Mouse (Mus musculus) hindbrain, embryonic 13.5 days (tissue): ENCODE results near the gene Muc3a. TPM values are rescaled to one million over a fixed set of nuclear protein-coding genes. Genes with fewer than 3 reads are reported as not detected.

Experiments
- ATAC-seq: fragments of 200-750 bp; cut with Nextera tagmentation; 2 replicates; pipeline ENCODE4 v1.8.0; 2017; ENCODE audit warnings: moderate TSS enrichment; ENCODE audit not compliant: low FRiP score
- H3K27ac ChIP-seq: fragments of 300-500 bp; sonication (generic); 2 replicates; pipeline ENCODE4 v1.5.1; 2015; ENCODE audit warnings: inconsistent platforms, mild to moderate bottlenecking, moderate library complexity
- H3K27me3 ChIP-seq: fragments of 300-500 bp; sonication (generic); 2 replicates; pipeline ENCODE4 v1.6.1; 2015; ENCODE audit warnings: mild to moderate bottlenecking, inconsistent platforms
- H3K36me3 ChIP-seq: fragments of 300-500 bp; sonication (generic); 2 replicates; pipeline ENCODE4 v1.6.1; 2015; ENCODE audit warnings: mild to moderate bottlenecking, inconsistent platforms
- H3K4me1 ChIP-seq: fragments of 300-500 bp; sonication (generic); replicated peaks from 2 replicates; pipeline ENCODE4 v1.6.1; 2015; ENCODE audit warnings: inconsistent platforms
- H3K4me2 ChIP-seq: fragments of 300-500 bp; sonication (generic); 2 replicates; pipeline ENCODE4 v1.6.1; 2015; ENCODE audit warnings: inconsistent platforms, mild to moderate bottlenecking, moderate library complexity
- H3K4me3 ChIP-seq: fragments of 300-500 bp; sonication (generic); 2 replicates; pipeline ENCODE4 v1.5.1; 2015; ENCODE audit warnings: mild to moderate bottlenecking, inconsistent platforms
- H3K9ac ChIP-seq: fragments of 300-500 bp; sonication (generic); 2 replicates; pipeline ENCODE4 v1.6.1; 2015; ENCODE audit warnings: mild to moderate bottlenecking, inconsistent platforms
- H3K9me3 ChIP-seq: fragments of 300-500 bp; sonication (generic); 2 replicates; pipeline ENCODE4 v1.6.1; 2016; ENCODE audit warnings: inconsistent platforms
- WGBS: fragments of 180-500 bp; shearing (Covaris S2); methylation state at CpG from one replicate; pipeline ENCODE4 v1.1.7; 2015; 5-methylcytosine and 5-hydroxymethylcytosine counted together
- polyA plus RNA-seq: library from polyadenylated mRNA; unstranded; fragments of >200 nt; fragmentation: Nextera tagmentation; extraction: Ambion mirVana; gene quantifications from 2 replicates; pipeline ENCODE4 v1.2.1, GENCODE M21; 2015

The Muc3a gene
- 0.12 and 0.13 TPM in 2 replicates for polyA plus RNA-seq

- no peak within 1 kb of the TSS for H3K4me3 ChIP-seq
- no peak for ATAC-seq
Observed at GRCm38 (mm10) chr5:137212289-137212688, at the start of gene Muc3a. Gene Muc3a, minus strand, starts transcription at chr5:137212389.

GRCm38 (mm10) chr5:137211114-137211829 is 917 bp downstream of the Muc3a start:
- Histone ChIP-seq H3K27me3 (0 out of 2 replicates have a peak, but pooled peaks cover 4% of the 10 kb centered on the region), H3K4me3 (no peak overlapping the region), H3K9ac (no peak overlapping the region), H3K36me3 (no peaks in the 10 kb centered on the region), H3K4me2 (no peak overlapping the region), H3K9me3 (no peaks in the 10 kb centered on the region), H3K27ac (no peak overlapping the region), H3K4me1 (no peaks in the 10 kb centered on the region)
- WGBS = 23% methylated on average over 17 of the region's 17 CpGs
- no peak for ATAC-seq

More at GRCm38 (mm10) chr5:137212289-137212688, at the start of gene Muc3a:
- Histone ChIP-seq H3K36me3 (no peaks in the 10 kb centered on the region), H3K27me3 (0 out of 2 replicates have a peak, but pooled peaks cover 4% of the 10 kb centered on the region), H3K9ac (no peak within 1 kb of the TSS), H3K4me2 (no peak within 1 kb of the TSS), H3K27ac (no peak within 1 kb of the TSS), H3K9me3 (no peaks in the 10 kb centered on the region), H3K4me1 (no peaks in the 10 kb centered on the region)
- WGBS = 76% methylated on average over 2 of the region's 2 CpGs

- Histone ChIP-seq H3K4me1 (no peaks in the 10 kb centered on the region), H3K36me3 (no peaks in the 10 kb centered on the region), H3K27ac (no peak overlapping the region), H3K4me3 (no peak overlapping the region), H3K4me2 (no peak overlapping the region), H3K9ac (no peak overlapping the region), H3K27me3 (0 out of 2 replicates have a peak, but pooled peaks cover 4% of the 10 kb centered on the region), H3K9me3 (no peaks in the 10 kb centered on the region)
- WGBS = 64% methylated on average over 8 of the region's 8 CpGs
- no peak for ATAC-seq
Observed at GRCm38 (mm10) chr5:137210689-137211088, 1.5 kb downstream of the Muc3a start.

DNA sequence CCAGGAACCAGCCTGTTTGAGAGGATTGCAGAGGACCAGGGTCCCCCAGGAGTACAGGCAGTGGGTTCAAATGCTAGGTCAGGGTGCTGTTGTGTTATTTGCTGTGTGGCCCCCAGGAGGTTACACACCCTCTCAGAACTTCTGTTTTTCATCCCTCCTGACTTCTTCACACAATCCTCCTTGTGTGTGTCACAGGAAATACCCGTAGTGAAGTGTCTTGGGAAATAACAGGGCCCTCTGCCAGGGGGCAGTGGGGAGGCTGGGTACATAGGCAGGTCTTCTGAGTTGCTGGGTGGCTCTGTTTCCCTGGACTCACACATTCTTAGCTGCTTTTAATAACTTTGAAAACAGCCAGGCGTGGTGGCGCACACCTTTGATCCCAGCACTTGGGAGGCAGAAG is 6.9 kb downstream of the Muc3a start:
- no peak for ATAC-seq
- WGBS = 82% methylated on average over 3 of the region's 3 CpGs
- no peak overlapping the region for H3K27ac ChIP-seq
- H3K4me1 ChIP-seq = no peaks in the 10 kb centered on the region
- no peak overlapping the region for H3K4me2 ChIP-seq
- no peak overlapping the region for H3K4me3 ChIP-seq
- no peak overlapping the region for H3K9ac ChIP-seq
- no peaks in the 10 kb centered on the region for H3K36me3 ChIP-seq
- H3K27me3 ChIP-seq = no peaks in the 10 kb centered on the region
- H3K9me3 ChIP-seq = no peaks in the 10 kb centered on the region

DNA sequence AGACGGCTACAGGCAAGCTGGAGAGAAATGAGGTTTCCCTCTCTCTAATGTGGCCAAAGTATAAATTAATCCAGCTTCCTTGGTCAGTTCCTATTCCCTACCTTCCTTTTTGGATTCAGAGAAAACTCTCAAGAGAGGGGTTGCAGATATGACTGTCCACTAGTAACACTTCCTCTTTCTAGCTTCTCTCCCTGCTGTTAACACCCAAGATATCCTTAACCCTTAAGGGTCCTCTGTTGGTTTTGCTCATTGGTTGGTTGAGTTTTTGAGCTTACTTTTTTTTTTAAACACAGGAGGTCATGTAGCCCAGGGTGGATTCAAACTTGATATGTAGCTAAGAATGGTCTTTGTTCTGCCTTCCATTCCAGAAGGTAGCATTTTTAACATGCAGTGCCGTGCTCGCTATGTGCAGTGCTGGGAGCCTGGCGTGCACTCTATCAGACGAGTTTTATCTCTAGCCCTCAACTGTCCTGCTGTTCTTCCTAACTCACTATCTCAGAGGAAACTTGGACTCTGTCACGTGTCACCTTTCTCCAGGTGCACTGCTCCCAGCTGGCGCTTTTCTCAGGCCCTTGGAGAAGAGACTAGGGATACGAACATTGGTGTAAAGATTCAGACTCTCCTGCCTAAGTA is 17.6 kb downstream of the Muc3a start:
- ATAC-seq = no peak
- H3K9ac ChIP-seq = no peak overlapping the region
- no peak overlapping the region for H3K4me3 ChIP-seq
- no peaks in the 10 kb centered on the region for H3K36me3 ChIP-seq
- 0 out of 2 replicates have a peak, but pooled peaks cover 3% of the 10 kb centered on the region for H3K9me3 ChIP-seq
- no peaks in the 10 kb centered on the region for H3K4me1 ChIP-seq
- 0 out of 2 replicates have a peak, but pooled peaks cover 2% of the 10 kb centered on the region for H3K27me3 ChIP-seq
- 84% methylated on average over 8 of the region's 8 CpGs for WGBS
- no peak overlapping the region for H3K27ac ChIP-seq
- no peak overlapping the region for H3K4me2 ChIP-seq

- H3K9ac ChIP-seq = no peak overlapping the region
- H3K4me2 ChIP-seq = no peak overlapping the region
- H3K27ac ChIP-seq = no peak overlapping the region
- no peaks in the 10 kb centered on the region for H3K36me3 ChIP-seq
- H3K9me3 ChIP-seq = 0 out of 2 replicates have a peak, but pooled peaks cover 3% of the 10 kb centered on the region
- no peak for ATAC-seq
- no peaks in the 10 kb centered on the region for H3K4me1 ChIP-seq
- H3K4me3 ChIP-seq = no peak overlapping the region
- 72% methylated on average over 8 of the region's 8 CpGs for WGBS
- peaks cover 6% of the 10 kb centered on the region; the same call in 1 of the 2 replicates for H3K27me3 ChIP-seq
Observed at GRCm38 (mm10) chr5:137193279-137193952, 18.8 kb downstream of the Muc3a start.

DNA sequence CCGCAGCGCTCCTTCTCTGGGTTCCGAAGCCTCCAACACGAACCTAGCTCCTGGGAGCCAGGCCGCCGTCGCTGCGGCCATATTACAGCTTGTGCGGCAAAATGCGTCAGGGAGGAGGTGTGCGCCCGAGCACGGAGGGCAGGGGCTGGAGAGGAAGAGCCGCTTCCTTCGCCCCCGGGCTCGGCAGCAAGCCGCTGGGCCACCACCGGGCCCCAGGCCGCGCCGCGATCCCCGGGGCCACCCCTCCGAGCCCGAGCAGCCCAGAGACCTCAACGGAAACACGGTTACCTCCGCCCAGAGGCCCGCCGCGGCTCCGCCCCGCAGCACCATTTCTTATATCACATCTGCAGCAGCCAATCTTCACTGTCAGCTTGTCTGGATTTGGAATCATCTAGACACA is 22.9 kb downstream of the Muc3a start:
- Histone ChIP-seq H3K9ac (peak overlapping the region; percentile 77), H3K4me1 (no peaks in the 10 kb centered on the region), H3K27me3 (peaks cover 9% of the 10 kb centered on the region; the same call in 1 of the 2 replicates), H3K36me3 (no peaks in the 10 kb centered on the region), H3K9me3 (0 out of 2 replicates have a peak, but pooled peaks cover 3% of the 10 kb centered on the region), H3K27ac (peak overlapping the region; percentile 40; the same call in 1 of the 2 replicates), H3K4me2 (peak overlapping the region; percentile 67), H3K4me3 (peak overlapping the region; percentile 50)
- 3% methylated on average over 34 of the region's 34 CpGs for WGBS
- ATAC-seq = no peak

GRCm38 (mm10) chr5:137185362-137185761 is 26.8 kb downstream of the Muc3a start:
- no peaks in the 10 kb centered on the region for H3K9me3 ChIP-seq
- WGBS = 88% methylated on average over 8 of the region's 8 CpGs
- no peak overlapping the region for H3K27ac ChIP-seq
- no peak overlapping the region for H3K4me2 ChIP-seq
- no peaks in the 10 kb centered on the region for H3K4me1 ChIP-seq
- H3K9ac ChIP-seq = no peak overlapping the region
- H3K4me3 ChIP-seq = no peak overlapping the region
- H3K36me3 ChIP-seq = no peaks in the 10 kb centered on the region
- peaks cover 9% of the 10 kb centered on the region; the same call in 1 of the 2 replicates for H3K27me3 ChIP-seq
- no peak for ATAC-seq

GRCm38 (mm10) chr5:137179646-137180374 is 32.4 kb downstream of the Muc3a start:
- Histone ChIP-seq H3K27me3 (peaks cover 3% of the 10 kb centered on the region; the same call in 1 of the 2 replicates), H3K27ac (no peak overlapping the region), H3K36me3 (no peaks in the 10 kb centered on the region), H3K4me3 (no peak overlapping the region), H3K9ac (no peak overlapping the region), H3K4me1 (no peaks in the 10 kb centered on the region), H3K9me3 (no peaks in the 10 kb centered on the region), H3K4me2 (no peak overlapping the region)
- 83% methylated on average over 8 of the region's 8 CpGs for WGBS
- no peak for ATAC-seq

GRCm38 (mm10) chr5:137173967-137174366 is 38.2 kb downstream of the Muc3a start:
- Histone ChIP-seq H3K4me1 (no peaks in the 10 kb centered on the region), H3K36me3 (no peaks in the 10 kb centered on the region), H3K9me3 (no peaks in the 10 kb centered on the region), H3K4me2 (no peak overlapping the region), H3K27ac (no peak overlapping the region), H3K9ac (no peak overlapping the region), H3K27me3 (no peaks in the 10 kb centered on the region), H3K4me3 (no peak overlapping the region)
- 83% methylated on average over 6 of the region's 6 CpGs for WGBS
- no peak for ATAC-seq

DNA sequence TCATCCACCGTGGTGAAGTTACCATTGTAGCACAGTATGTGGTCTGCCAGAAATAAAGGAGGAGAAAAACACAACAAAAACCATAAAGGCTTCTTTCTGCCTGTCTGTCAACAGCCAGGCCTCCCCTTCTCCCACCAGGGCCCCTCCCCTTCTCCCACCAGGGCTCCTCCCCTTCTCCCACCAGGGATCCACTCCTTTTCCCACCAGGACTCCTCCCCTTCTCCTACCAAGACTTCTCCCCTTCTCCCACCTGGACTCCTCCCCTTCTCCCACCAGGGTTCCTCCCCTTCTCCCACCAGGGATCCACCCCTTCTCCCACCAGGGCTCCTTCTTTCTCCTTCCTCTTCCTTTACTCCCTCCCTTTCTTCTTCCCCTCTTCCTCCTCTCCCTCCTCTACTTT is 39.6 kb downstream of the Muc3a start:
- Histone ChIP-seq H3K9ac (no peak overlapping the region), H3K9me3 (no peaks in the 10 kb centered on the region), H3K27me3 (no peaks in the 10 kb centered on the region), H3K4me2 (no peak overlapping the region), H3K36me3 (no peaks in the 10 kb centered on the region), H3K27ac (no peak overlapping the region), H3K4me1 (no peaks in the 10 kb centered on the region), H3K4me3 (no peak overlapping the region)
- ATAC-seq = no peak
- 0% methylated on average over 1 of the region's 1 CpGs for WGBS

DNA sequence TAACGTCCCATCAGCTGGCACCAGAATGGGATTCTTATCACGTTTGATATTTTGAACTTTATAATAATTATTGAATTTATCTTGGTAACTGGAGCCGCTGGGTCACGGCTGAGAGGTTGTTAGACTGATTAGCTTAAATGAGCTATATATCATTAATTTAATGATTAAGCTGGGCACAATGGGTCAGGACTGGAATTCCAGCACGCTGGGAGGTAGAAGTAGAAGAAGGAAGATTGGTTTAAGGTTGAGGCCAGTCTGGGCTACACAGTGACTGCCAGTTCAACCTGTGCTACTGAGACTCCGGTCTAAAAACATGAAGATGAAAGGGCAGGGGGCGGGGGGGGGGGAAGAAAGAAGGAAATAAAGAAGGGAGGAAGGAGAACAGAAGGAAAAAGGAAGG is 40.7 kb downstream of the Muc3a start:
- H3K27ac ChIP-seq = no peak overlapping the region
- no peaks in the 10 kb centered on the region for H3K27me3 ChIP-seq
- ATAC-seq = no peak
- H3K9ac ChIP-seq = no peak overlapping the region
- H3K4me3 ChIP-seq = no peak overlapping the region
- no peaks in the 10 kb centered on the region for H3K9me3 ChIP-seq
- H3K4me1 ChIP-seq = no peaks in the 10 kb centered on the region
- no peaks in the 10 kb centered on the region for H3K36me3 ChIP-seq
- H3K4me2 ChIP-seq = no peak overlapping the region
- WGBS = 63% methylated on average over 7 of the region's 7 CpGs
